Mouse (Mus musculus): Measurements from ENCODE around the gene Rps19.

DNA sequence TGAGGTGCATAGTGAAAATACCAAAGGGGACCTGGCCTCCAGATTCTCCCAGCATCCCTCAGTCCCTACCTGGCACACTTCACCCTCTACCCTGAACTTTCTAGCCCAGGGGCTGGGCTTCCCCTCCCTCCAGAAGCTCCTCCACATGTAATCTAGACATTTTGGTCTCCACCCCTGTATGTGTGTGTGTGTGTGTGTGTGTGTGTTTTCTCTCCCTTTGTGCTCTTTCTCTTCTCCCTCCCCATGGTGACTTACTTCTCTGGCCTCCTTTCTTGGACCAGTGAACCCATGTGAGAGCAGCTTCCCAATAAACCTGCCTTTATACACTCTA, 31.0 kb upstream of the Rps19 start:
- no peak for TF ChIP-seq CTCF (IDR thresholded peaks at IDR 0.05; ENCODE audit: extremely low read depth, insufficient read depth, insufficient read length, insufficient replicate concordance)
- no peak for TF ChIP-seq POLR2A (IDR thresholded peaks at IDR 0.05; ENCODE audit: low read depth, low read length)
